Mouse (Mus musculus) megakaryocyte, adult 5-6 weeks (primary cell): ENCODE data around the gene Slc12a5. TPM values are rescaled to one million over a fixed set of nuclear protein-coding genes. Genes with fewer than 3 reads are reported as not detected.

Experiments
- ATAC-seq: 2 replicates; pipeline ENCODE4 v1.8.0; 2016; ENCODE audit warnings: mild to moderate bottlenecking, inconsistent platforms; ENCODE audit not compliant: poor library complexity, severe bottlenecking
- total RNA-seq, 2 experiments: library from RNA; stranded (forward) in 1 of 2; stranded (reverse) in 1 of 2; fragments of 153-499, 151-499 nt in 1 of 2; fragments of 221-1000, 200-1000 nt in 1 of 2; gene quantifications; 2 replicates each; pipeline versions ENCODE4 v1.2.3 to v1.2.4; 2015 to 2017

Gene Slc12a5
- total RNA-seq, 2 experiments from 2014 or later = 0.48 to 0.91 TPM

DNA sequence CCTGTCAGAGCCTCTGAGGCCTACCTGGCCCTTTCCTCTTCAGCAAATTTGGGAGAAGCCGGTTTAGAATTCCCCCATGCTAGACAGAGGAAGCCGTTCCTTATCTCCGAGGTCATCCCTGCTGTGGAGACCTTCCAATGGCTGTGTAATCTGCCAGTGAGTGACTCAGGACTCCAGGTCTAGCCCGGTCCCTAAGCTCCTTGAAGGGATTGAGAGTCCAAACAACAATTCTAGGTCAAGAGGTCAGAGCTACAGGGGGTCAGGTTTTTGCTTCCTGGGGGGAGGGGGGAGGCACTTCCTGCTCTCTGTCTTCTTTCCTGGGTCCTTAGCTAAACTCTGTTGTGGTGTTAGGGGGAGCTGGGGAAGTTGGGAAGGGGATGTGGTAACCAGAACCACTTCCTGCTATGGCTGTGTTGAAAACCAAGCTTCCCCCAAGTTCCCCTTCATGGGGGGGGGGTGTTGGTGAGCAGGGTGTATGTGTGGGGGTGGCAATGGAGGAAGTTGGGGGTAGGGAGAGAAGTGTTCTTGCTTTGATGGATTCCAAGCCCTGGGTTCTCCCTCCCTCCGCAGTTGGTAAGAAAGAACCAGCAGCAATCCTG is 17.8 kb upstream of the Slc12a5 start:
- ATAC-seq = peak; percentile 78

DNA sequence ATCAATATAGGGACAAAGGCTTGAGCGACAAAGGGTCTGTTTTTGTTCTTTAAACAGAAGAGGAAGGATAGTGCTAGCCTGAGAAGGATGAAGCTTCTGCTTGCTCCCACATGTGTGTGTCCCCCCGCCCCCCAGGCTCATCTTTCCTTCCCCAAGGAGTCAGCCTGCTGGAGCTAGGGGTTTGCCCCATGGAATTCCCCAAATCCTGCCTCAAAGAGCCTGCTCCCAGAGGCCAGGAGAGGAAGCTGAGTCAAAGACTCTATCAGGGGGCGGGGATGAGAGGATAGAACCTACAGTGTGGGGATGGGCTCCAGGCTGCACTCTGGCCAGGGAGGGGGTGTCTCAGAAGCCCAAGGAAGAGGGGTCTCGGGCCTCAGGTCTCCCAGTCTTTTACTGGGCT is 13.1 kb upstream of the Slc12a5 start:
- ATAC-seq = no peak

DNA sequence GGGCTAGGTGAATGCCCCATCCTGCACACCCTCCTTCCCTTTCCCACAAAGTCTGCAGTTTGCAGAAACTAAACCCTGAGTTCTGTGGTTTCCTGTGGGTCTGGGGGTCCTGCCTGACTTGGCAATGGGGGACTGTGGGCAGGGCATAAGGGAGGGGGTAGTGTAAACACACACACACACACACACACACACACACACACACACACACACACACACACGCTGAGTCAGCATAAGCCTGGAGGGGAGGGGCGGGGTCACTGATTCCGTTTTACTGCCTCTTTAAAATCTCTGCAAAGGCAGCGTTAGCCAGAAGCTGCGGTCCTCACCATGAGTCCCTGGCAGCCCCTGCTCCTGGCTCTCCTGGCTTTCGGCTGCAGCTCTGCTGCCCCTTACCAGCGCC is 12.7 kb upstream of the Slc12a5 start:
- peak; percentile 33 for ATAC-seq

DNA sequence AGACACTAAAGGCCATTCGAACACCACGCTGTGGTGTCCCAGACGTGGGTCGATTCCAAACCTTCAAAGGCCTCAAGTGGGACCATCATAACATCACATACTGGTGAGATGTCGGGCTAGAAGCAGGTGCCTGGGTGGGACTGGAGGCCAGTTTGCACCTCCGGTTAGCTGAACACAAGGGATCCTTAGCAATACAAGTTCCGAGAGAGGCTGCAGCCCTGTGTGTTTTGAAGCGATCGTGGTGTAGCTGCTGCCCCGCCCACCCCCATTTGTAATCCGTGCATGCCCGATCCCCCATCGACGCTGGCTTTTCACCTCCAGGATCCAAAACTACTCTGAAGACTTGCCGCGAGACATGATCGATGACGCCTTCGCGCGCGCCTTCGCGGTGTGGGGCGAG is 11.6 kb upstream of the Slc12a5 start:
- ATAC-seq = no peak

DNA sequence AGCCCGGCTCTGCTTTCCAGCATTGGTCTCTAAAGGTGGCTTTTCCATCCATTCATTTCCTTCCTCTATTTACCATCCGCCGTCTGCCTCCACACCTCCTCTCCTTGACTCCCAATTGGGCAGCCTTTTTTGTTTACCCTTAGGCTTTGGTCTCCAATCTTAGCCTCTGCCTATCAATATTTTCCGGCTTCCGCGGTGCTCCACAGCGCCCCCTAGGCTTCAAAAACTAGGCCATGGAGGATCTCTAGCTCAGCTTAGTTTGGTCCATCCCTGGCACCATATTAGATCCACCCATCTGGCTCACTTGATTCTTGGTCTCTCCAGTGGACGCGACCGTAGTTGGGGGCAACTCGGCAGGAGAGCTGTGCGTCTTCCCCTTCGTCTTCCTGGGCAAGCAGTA is 10.1 kb upstream of the Slc12a5 start:
- 0 out of 2 replicates have a peak, but pooled peaks have one; percentile 8 for ATAC-seq

DNA sequence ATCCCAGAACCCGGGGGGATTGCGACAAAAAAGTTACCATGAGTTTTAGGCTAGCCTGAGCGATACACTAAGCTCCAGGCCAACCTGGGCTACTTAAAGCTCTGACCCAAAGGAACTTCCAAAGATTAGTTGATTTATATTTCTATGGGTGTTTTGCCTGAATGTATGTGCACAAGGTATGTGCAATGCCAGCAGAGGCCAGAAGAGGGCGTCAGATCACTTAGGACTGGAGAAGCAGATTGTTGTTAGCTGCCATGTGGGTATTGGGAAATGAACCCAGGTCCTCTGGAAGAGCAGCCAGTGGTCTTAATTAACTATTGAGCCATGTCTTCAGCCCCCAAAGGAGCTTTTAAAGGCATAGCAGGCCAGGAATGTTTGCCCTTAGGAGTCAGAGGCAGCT is 8.9 kb upstream of the Slc12a5 start:
- no peak for ATAC-seq

DNA sequence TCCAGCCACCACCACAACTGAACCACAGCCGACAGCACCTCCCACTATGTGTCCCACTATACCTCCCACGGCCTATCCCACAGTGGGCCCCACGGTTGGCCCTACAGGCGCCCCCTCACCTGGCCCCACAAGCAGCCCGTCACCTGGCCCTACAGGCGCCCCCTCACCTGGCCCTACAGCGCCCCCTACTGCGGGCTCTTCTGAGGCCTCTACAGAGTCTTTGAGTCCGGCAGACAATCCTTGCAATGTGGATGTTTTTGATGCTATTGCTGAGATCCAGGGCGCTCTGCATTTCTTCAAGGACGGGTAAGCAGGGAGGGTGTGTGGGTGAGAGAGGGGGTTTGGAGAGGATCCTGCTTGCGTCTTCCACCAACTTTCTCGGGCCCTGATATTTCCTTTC is 8.2 kb upstream of the Slc12a5 start:
- ATAC-seq = no peak

GRCm38 (mm10) chr2:164953224-164953623 is 7.4 kb upstream of the Slc12a5 start:
- ATAC-seq = peak; percentile 58

DNA sequence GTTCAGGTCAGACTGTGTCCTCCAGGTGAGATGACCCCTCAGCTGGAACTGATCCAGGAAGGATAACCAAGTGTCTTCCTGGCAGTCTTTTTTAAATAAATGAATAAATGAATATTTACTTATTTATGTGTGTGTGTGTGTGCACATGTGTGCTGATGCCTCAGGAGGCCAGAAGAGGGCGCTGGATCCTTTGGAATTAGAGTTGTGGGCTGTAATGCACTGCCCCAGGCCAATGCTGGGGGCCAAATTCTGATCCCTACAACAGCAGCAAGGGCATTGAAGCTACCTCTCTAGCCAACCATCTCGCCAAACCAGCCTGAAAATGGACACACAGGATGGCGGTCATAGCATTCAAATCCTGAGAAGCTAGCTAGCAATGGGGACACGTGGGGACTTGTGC is 4.9 kb upstream of the Slc12a5 start:
- no peak for ATAC-seq

GRCm38 (mm10) chr2:164956195-164956594 is 4.4 kb upstream of the Slc12a5 start:
- ATAC-seq = no peak

- ATAC-seq = no peak
Observed at GRCm38 (mm10) chr2:164957548-164958315, 2.9 kb upstream of the Slc12a5 start.

DNA sequence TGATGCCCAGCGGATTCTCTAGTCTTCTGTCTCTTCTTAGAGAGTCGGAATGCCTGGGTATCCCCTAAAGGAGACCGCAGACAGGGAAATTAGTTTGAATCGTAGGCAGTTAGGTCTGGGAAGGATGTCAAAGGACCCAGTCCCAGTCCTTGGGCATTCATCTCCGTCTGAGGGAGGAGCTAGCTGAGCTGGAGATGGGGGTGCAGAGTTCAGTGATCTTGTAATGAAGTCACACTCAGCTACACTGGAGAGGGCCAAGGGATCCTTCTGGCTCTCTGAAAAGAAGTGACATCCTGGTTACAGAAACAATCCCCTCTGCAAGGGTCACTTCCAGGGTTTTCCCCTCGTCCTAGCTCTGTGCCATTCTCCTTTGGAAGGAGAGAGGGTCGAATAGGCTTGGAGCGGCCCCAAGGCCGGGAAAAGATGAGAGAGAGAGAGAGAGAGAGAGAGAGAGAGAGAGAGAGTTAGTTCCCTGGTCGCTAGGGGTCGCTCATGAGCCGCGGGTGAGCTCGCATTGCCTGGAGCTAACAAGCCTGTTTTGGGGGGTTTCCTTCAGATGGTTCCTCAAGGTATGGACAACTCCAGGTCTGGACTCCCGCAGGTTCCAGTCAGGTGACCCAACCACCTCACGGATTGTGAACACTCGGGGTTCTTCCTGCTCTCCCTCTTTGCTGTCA is 1.0 kb downstream of the Slc12a5 start:
- peak; percentile 36; the same call in 1 of the 2 replicates for ATAC-seq

- no peak for ATAC-seq
Observed at GRCm38 (mm10) chr2:164962183-164962580, 1.6 kb downstream of the Slc12a5 start.

- ATAC-seq = no peak
Observed at GRCm38 (mm10) chr2:164964242-164964894, 3.8 kb downstream of the Slc12a5 start.

GRCm38 (mm10) chr2:164964981-164965380 is 4.4 kb downstream of the Slc12a5 start:
- no peak for ATAC-seq

DNA sequence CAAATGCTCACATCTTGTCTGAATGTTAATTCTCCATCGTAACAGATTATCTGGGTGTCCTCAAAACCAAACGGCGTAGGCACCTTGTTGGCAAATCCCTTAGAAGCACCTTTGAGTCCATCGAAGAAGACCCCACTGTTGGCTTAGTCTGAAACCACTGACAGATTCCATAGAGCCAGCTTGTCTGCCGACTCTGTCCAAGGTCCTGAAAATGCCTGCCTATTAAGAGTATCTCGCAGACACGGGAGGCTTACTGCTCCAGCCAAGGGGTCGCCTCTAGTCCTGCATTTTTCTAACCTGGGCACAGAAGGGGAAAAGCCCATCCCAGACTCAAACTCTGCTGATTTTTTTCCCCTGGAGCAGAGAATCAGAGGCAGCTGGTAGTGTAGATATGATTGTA is 5.8 kb downstream of the Slc12a5 start:
- no peak for ATAC-seq

DNA sequence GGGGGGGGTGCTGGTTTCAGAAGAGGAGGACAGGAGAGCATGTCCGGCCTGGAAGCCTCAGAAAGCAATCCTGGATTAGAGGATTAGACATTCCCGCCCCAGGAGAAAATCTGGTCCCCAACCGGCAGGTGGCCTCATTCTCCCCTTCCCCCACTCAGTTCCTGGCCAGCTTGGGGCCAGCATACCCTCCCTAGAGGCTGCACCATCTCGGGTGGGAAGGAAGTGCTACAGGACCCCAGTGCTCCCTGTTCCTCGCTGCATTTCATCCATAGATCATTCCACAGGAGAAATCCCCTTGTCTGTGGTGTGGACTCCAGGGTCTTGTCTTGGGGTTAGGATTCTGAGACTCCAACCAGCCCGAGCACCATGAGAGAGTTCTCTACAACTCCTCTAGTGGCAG is 6.6 kb downstream of the Slc12a5 start:
- no peak for ATAC-seq

- ATAC-seq = no peak
Observed at GRCm38 (mm10) chr2:164967761-164968440, 7.3 kb downstream of the Slc12a5 start.

GRCm38 (mm10) chr2:164968451-164968851 is 7.8 kb downstream of the Slc12a5 start:
- ATAC-seq = no peak

DNA sequence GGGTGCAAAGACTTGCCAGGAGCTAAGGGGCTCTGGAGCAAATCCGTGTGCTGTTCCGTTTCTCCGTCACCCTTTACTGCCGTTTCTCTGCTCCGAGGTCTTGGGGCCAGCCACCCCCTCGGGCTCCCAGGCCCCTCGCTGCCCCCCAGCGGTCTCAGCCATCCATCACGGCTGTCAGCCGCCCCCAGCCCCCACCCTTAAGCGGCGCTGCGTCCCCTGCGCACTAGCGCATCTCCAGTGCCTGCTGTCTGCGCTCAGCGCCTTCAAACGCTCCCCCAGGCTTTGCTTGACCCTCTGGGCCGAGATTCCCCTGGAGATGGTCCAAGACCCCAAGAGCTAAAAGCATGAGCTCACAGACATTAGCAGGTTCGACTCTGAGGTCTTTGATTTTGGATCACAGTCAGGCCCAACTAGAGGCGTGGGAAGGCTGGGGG is 8.8 kb downstream of the Slc12a5 start:
- no peak for ATAC-seq
